In genomic region chr5:149442277-149442660, GRCm38 (mm10) we compare ENCODE assay signal across 15 mouse cellular contexts. TPM values are rescaled to one million over a fixed set of nuclear protein-coding genes. Genes with fewer than 3 reads are reported as not detected.
DNase-seq lines count a peak whose midpoint lies in the region; ATAC-seq lines count a peak whose summit lies in the region.
"Had no signal": no experiment of that assay in that cellular context is flagged by ENCODE, and none has a peak within 500 bp of the region (broad histone marks: within the 10 kb centered on the region; RNA-seq: fewer than 3 reads in every experiment).

No protein-coding gene starts in this region.

- no peak overlapping the region for H3K4me2 ChIP-seq in hindbrain, embryonic 12.5 days (replicated peaks)
- H3K4me2 ChIP-seq in forebrain, embryonic 14.5 days (ENCODE audit: low read length), result no peak overlapping the region
- no peak overlapping the region for H3K4me2 ChIP-seq in midbrain, embryonic 14.5 days (ENCODE audit: low read length)
- H3K4me2 ChIP-seq: liver, embryonic 13.5 days had no signal

- ATAC-seq in hindbrain, embryonic 12.5 days (ENCODE audit: low FRiP score), result no peak
- ATAC-seq in forebrain, embryonic 14.5 days, result no peak
- ATAC-seq in midbrain, embryonic 14.5 days (ENCODE audit: low FRiP score, low TSS enrichment), result no peak
- ATAC-seq in granulocyte monocyte progenitor cell, adult 5-6 weeks (replicated peaks; ENCODE audit: poor library complexity, severe bottlenecking), result no peak

- no peak overlapping the region for H3K4me3 ChIP-seq in hindbrain, embryonic 10.5 days
- no peak overlapping the region for H3K4me3 ChIP-seq in hindbrain, embryonic 12.5 days
- H3K4me3 ChIP-seq in forebrain, embryonic 14.5 days (ENCODE audit: low read depth, low read length), result no peak overlapping the region
- no peak overlapping the region for H3K4me3 ChIP-seq in midbrain, embryonic 14.5 days (replicated peaks; ENCODE audit: low read depth, low read length)
- H3K4me3 ChIP-seq: liver, embryonic 13.5 days had no signal

- no peaks in the 10 kb centered on the region for H3K9me3 ChIP-seq in hindbrain, embryonic 10.5 days
- H3K9me3 ChIP-seq in hindbrain, embryonic 12.5 days (replicated peaks), result no peaks in the 10 kb centered on the region
- H3K9me3 ChIP-seq in forebrain, embryonic 14.5 days (replicated peaks; ENCODE audit: control insufficient read depth, low read length), result no peaks in the 10 kb centered on the region
- no peaks in the 10 kb centered on the region for H3K9me3 ChIP-seq in midbrain, embryonic 14.5 days (ENCODE audit: control insufficient read depth, low read length)
- H3K9me3 ChIP-seq: liver, embryonic 13.5 days had no signal

- H3K36me3 ChIP-seq in hindbrain, embryonic 10.5 days, result no peaks in the 10 kb centered on the region
- H3K36me3 ChIP-seq in hindbrain, embryonic 12.5 days, result no peaks in the 10 kb centered on the region
- H3K36me3 ChIP-seq in forebrain, embryonic 14.5 days (ENCODE audit: control insufficient read depth, insufficient read depth, low read length), result no peaks in the 10 kb centered on the region
- no peaks in the 10 kb centered on the region for H3K36me3 ChIP-seq in midbrain, embryonic 14.5 days (ENCODE audit: control insufficient read depth, insufficient read depth, low read length)
- H3K36me3 ChIP-seq: liver, embryonic 13.5 days had no signal

- WGBS in hindbrain, embryonic 10.5 days, result 86% methylated on average over 15 of the region's 15 CpGs
- WGBS in hindbrain, embryonic 12.5 days, result 81% methylated on average over 15 of the region's 15 CpGs
- WGBS in forebrain, embryonic 14.5 days, result 55% methylated on average over 15 of the region's 15 CpGs
- WGBS in midbrain, embryonic 14.5 days, result 28% methylated on average over 15 of the region's 15 CpGs

- H3K9ac ChIP-seq in hindbrain, embryonic 12.5 days, result no peak overlapping the region
- no peak overlapping the region for H3K9ac ChIP-seq in forebrain, embryonic 14.5 days (ENCODE audit: low read length)
- H3K9ac ChIP-seq in midbrain, embryonic 14.5 days (replicated peaks; ENCODE audit: low read length), result no peak overlapping the region
- H3K9ac ChIP-seq: liver, embryonic 13.5 days had no signal

- DNase-seq in hindbrain, embryonic 10.5 days (ENCODE audit: low spot score), result no peak
- DNase-seq in cerebellum, postnatal 10 days, result peak; percentile 86 to 91
- peak; percentile 39 for DNase-seq in forebrain, embryonic 14.5 days (ENCODE audit: low spot score)
- DNase-seq in midbrain, embryonic 14.5 days, result peak; percentile 44
- DNase-seq in layer of hippocampus, adult 8-10 months (ENCODE audit: low spot score in 2 of 2), result no peak
- no peak for DNase-seq in MN1 (ENCODE audit: low spot score)
- DNase-seq: heart, adult 11 months; heart, postnatal 10 days; kidney, adult 18-20 months; kidney, postnatal 36 days; liver, embryonic 13.5 days had no signal

- H3K4me1 ChIP-seq in hindbrain, embryonic 10.5 days (replicated peaks), result peaks cover 46% of the 10 kb centered on the region
- peaks cover 30% of the 10 kb centered on the region for H3K4me1 ChIP-seq in hindbrain, embryonic 12.5 days
- peaks cover 24% of the 10 kb centered on the region for H3K4me1 ChIP-seq in forebrain, embryonic 14.5 days (ENCODE audit: control insufficient read depth, insufficient read depth, low read length)
- H3K4me1 ChIP-seq in midbrain, embryonic 14.5 days (ENCODE audit: control insufficient read depth, insufficient read depth, low read length), result peaks cover 32% of the 10 kb centered on the region

- peak overlapping the region; percentile 72; the same call in 1 of the 2 replicates for H3K27ac ChIP-seq in hindbrain, embryonic 10.5 days
- no peak overlapping the region for H3K27ac ChIP-seq in hindbrain, embryonic 12.5 days
- H3K27ac ChIP-seq in forebrain, embryonic 14.5 days (ENCODE audit: low read depth, low read length), result peak overlapping the region; percentile 91
- H3K27ac ChIP-seq in midbrain, embryonic 14.5 days (replicated peaks; ENCODE audit: low read depth, low read length), result 0 out of 2 replicates have a peak overlapping the region, but pooled peaks have one; percentile 20
- H3K27ac ChIP-seq: liver, embryonic 13.5 days had no signal

- H3K27me3 ChIP-seq in hindbrain, embryonic 10.5 days (ENCODE audit: insufficient read depth, poor library complexity, severe bottlenecking), result no peaks in the 10 kb centered on the region
- no peaks in the 10 kb centered on the region for H3K27me3 ChIP-seq in hindbrain, embryonic 12.5 days
- H3K27me3 ChIP-seq in forebrain, embryonic 14.5 days (replicated peaks; ENCODE audit: control insufficient read depth, insufficient read depth, low read length), result no peaks in the 10 kb centered on the region
- H3K27me3 ChIP-seq in midbrain, embryonic 14.5 days (ENCODE audit: control insufficient read depth, insufficient read depth, low read length), result no peaks in the 10 kb centered on the region

RNA-seq across cellular contexts. Expression of gene Tex26, which starts 2.8 kb away (rescaled TPM):
- polyA plus RNA-seq in hindbrain, embryonic 10.5 days (2016; fragmentation: Nextera tagmentation; extraction: Ambion mirVana), result 1.1 and 2.9 TPM in 2 replicates
- 1.1 and 1.2 TPM in 2 replicates for polyA plus RNA-seq in hindbrain, embryonic 12.5 days (2016; fragmentation: Nextera tagmentation; extraction: Ambion mirVana)
- polyA plus RNA-seq in forebrain, embryonic 14.5 days (2014; fragmentation: Nextera tagmentation; extraction: Ambion mirVana), result 1.3 and 1.6 TPM in 2 replicates
- polyA plus RNA-seq in midbrain, embryonic 14.5 days (2014; fragmentation: Nextera tagmentation; extraction: Ambion mirVana), result 0.81 and 1.00 TPM in 2 replicates
- not detected in 2 replicates for total RNA-seq in granulocyte monocyte progenitor cell, adult 5-6 weeks (2014; fragmentation: Nextera tagmentation)
- 0.98 TPM in 1 of 2 replicates, not detected in the other for total RNA-seq in granulocyte monocyte progenitor cell, adult 5-6 weeks (2017)
- total RNA-seq in layer of hippocampus, adult 8-10 months (2022), result under 1 TPM in 1 of 4 experiments, not detected in 3; 0.23 TPM
- total RNA-seq: heart, postnatal 10 days; left cerebral cortex, postnatal 14 days had no signal
- polyA plus RNA-seq: small intestine, adult 2 months had no signal

RNA-seq across cellular contexts. Expression of gene Medag, which starts 30.7 kb away (rescaled TPM):
- 0.37 and 0.61 TPM in 2 replicates for polyA plus RNA-seq in hindbrain, embryonic 10.5 days (2016; fragmentation: Nextera tagmentation; extraction: Ambion mirVana)
- 1.0 and 1.1 TPM in 2 replicates for polyA plus RNA-seq in hindbrain, embryonic 12.5 days (2016; fragmentation: Nextera tagmentation; extraction: Ambion mirVana)
- 1.3 and 1.6 TPM in 2 replicates for polyA plus RNA-seq in forebrain, embryonic 14.5 days (2014; fragmentation: Nextera tagmentation; extraction: Ambion mirVana)
- 5.9 TPM in 2 replicates for polyA plus RNA-seq in midbrain, embryonic 14.5 days (2014; fragmentation: Nextera tagmentation; extraction: Ambion mirVana)
- total RNA-seq in granulocyte monocyte progenitor cell, adult 5-6 weeks (2014; fragmentation: Nextera tagmentation), result not detected in 2 replicates
- not detected in 2 replicates for total RNA-seq in granulocyte monocyte progenitor cell, adult 5-6 weeks (2017)
- total RNA-seq in layer of hippocampus, adult 8-10 months (2022), result 1 to 10 TPM; 3.5 to 4.1 (median 3.7) TPM

Comparison
In these comparisons a context has a peak if more than half of its experiments do, and no peak if none do; other contexts are left out.
1. DNase-seq: peak in cerebellum, postnatal 10 days (2 of 2), forebrain, embryonic 14.5 days (single experiment) and midbrain, embryonic 14.5 days (single experiment); none in hindbrain, embryonic 10.5 days (single experiment), layer of hippocampus, adult 8-10 months (0 of 2) and MN1 (single experiment).